Mouse (Mus musculus): ENCODE results near the gene Apoe.

DNA sequence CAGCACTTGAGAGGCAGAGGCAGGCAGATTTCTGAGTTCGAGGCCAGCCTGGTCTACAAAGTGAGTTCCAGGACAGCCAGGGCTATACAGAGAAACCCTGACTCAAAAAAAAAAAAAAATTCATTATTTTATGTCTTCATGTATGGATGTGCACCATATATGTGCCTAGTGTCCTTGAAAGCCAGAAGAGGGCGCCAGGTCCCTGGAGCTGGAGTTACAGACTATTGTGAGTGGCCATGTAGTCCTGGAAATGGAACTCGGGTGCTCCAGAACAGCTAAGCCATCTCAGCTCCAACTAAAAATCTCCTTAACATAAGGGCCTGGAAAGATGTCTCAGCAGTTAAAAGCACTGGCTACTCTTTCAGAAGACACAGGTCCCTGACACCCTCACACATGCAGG, 32.2 kb downstream of the Apoe start:
- no peak for TF ChIP-seq MEF2A (IDR thresholded peaks at IDR 0.05; ENCODE audit: borderline replicate concordance, low read depth, low read length)
- TF ChIP-seq CTCF (conservative IDR thresholded peaks at IDR 0.05 in 1 of 2, IDR thresholded peaks at IDR 0.05 in 1 of 2; ENCODE audit: low read depth in 2 of 2, low read length in 2 of 2) = peak in 1 of 2 experiments; percentile 42; a peak in 2 of 4 replicates
- no peak for TF ChIP-seq RCOR1 (conservative IDR thresholded peaks at IDR 0.05; ENCODE audit: low read depth, low read length)
- no peak for TF ChIP-seq POLR2A (IDR thresholded peaks at IDR 0.05; ENCODE audit: low read depth, low read length)
- no peak for TF ChIP-seq KAT2A (IDR thresholded peaks at IDR 0.05; ENCODE audit: insufficient replicate concordance, low read length)
- no peak for TF ChIP-seq JUN (IDR thresholded peaks at IDR 0.05; ENCODE audit: insufficient read depth, low read depth, low read length)
- no peak for TF ChIP-seq SIN3A (IDR thresholded peaks at IDR 0.05; ENCODE audit: low read length)
- TF ChIP-seq MAX (IDR thresholded peaks at IDR 0.05; ENCODE audit: low read length) = no peak
- TF ChIP-seq BHLHE40 (IDR thresholded peaks at IDR 0.05; ENCODE audit: low read depth, low read length) = no peak
- no peak for TF ChIP-seq ELF1 (IDR thresholded peaks at IDR 0.05; ENCODE audit: low read depth, low read length)
